Comparison of ENCODE assay signal across 22 mouse cellular contexts in the genomic region with DNA sequence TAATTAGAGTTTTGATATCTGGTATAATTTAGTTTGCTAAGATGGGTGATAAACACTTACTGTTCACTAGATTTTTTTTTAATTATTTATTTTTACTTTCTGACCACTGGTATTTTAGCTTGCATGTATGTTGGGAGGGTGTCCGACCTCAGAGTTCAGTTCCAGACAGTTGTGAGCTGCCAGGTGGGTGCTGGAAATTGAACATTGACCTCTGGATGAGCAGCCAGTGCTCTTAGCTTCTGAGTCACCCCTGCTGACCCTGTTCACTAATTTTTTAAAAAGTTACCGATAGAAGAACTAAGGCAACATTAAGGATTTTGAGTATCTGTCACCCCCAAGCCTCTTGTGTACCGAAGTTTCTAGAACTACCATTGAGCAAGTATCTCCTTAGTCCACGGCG. TPM values are rescaled to one million over a fixed set of nuclear protein-coding genes. Genes with fewer than 3 reads are reported as not detected.
DNase-seq lines count a peak whose midpoint lies in the region; ATAC-seq and TF ChIP-seq lines count a peak whose summit lies in the region.
"Had no signal": no experiment of that assay in that cellular context is flagged by ENCODE, and none has a peak within 500 bp of the region (broad histone marks: within the 10 kb centered on the region; RNA-seq: fewer than 3 reads in every experiment).

No protein-coding gene starts in this region.

- no peak overlapping the region for H3K4me3 ChIP-seq in kidney, adult 2 months (ENCODE audit: insufficient read depth, low read depth, low read length)
- H3K4me3 ChIP-seq in kidney, embryonic 16.5 days (ENCODE audit: low read length), result no peak overlapping the region
- no peak overlapping the region for H3K4me3 ChIP-seq in kidney, embryonic 15.5 days (replicated peaks)
- H3K4me3 ChIP-seq in liver, adult 2 months (ENCODE audit: insufficient read depth, low read depth, low read length), result no peak overlapping the region

- peaks cover 41% of the 10 kb centered on the region for H3K4me1 ChIP-seq in kidney, adult 2 months (ENCODE audit: control insufficient read depth, insufficient read depth, low read length)
- peaks cover 7% of the 10 kb centered on the region; the same call in 1 of the 2 replicates for H3K4me1 ChIP-seq in kidney, embryonic 16.5 days (ENCODE audit: insufficient read depth, low read length)
- H3K4me1 ChIP-seq in kidney, embryonic 15.5 days, result no peaks in the 10 kb centered on the region
- H3K4me1 ChIP-seq in liver, adult 2 months (ENCODE audit: control insufficient read depth, insufficient read depth, low read length), result peaks cover 35% of the 10 kb centered on the region

- H3K27ac ChIP-seq in kidney, adult 2 months (ENCODE audit: insufficient read depth, low read depth, low read length), result peak overlapping the region; percentile 61
- no peak overlapping the region for H3K27ac ChIP-seq in kidney, embryonic 16.5 days (ENCODE audit: low read length)
- no peak overlapping the region for H3K27ac ChIP-seq in kidney, embryonic 15.5 days
- H3K27ac ChIP-seq in liver, adult 2 months (replicated peaks; ENCODE audit: insufficient read depth, low read depth, low read length), result peak overlapping the region; percentile 76

- TF ChIP-seq CTCF in kidney, adult 2 months (conservative IDR thresholded peaks at IDR 0.05; ENCODE audit: insufficient read depth, insufficient read length, low read depth, low read length), result no peak
- TF ChIP-seq CTCF in liver, adult 2 months (IDR thresholded peaks at IDR 0.05; ENCODE audit: low read depth, low read length), result no peak

- H3K9me3 ChIP-seq in kidney, embryonic 16.5 days (ENCODE audit: low read length), result no peaks in the 10 kb centered on the region
- no peaks in the 10 kb centered on the region for H3K9me3 ChIP-seq in kidney, embryonic 15.5 days (replicated peaks)
- H3K9me3 ChIP-seq: G1E had no signal

- TF ChIP-seq POLR2A in kidney, adult 2 months (IDR thresholded peaks at IDR 0.05; ENCODE audit: low read depth, low read length), result no peak
- no peak for TF ChIP-seq POLR2A in liver, adult 2 months (IDR thresholded peaks at IDR 0.05; ENCODE audit: extremely low read depth, insufficient read depth, low read length)

- no peaks in the 10 kb centered on the region for H3K79me2 ChIP-seq in liver, adult 2 months (ENCODE audit: control insufficient read depth, insufficient read depth, low read length)

- H3K4me2 ChIP-seq in kidney, embryonic 16.5 days (replicated peaks; ENCODE audit: low read depth, low read length), result no peak overlapping the region
- H3K4me2 ChIP-seq in kidney, embryonic 15.5 days, result no peak overlapping the region

- H3K9ac ChIP-seq in kidney, embryonic 16.5 days (replicated peaks; ENCODE audit: low read length), result no peak overlapping the region
- no peak overlapping the region for H3K9ac ChIP-seq in kidney, embryonic 15.5 days
- no peak overlapping the region; the same call in 1 of the 2 replicates for H3K9ac ChIP-seq in liver, adult 2 months (ENCODE audit: low read depth, low read length)

- H3K36me3 ChIP-seq in kidney, adult 2 months (ENCODE audit: control insufficient read depth, insufficient read depth, low read length), result peaks cover 7% of the 10 kb centered on the region; the same call in 1 of the 2 replicates
- no peaks in the 10 kb centered on the region for H3K36me3 ChIP-seq in kidney, embryonic 16.5 days (ENCODE audit: insufficient read depth, low read length)
- no peaks in the 10 kb centered on the region for H3K36me3 ChIP-seq in kidney, embryonic 15.5 days
- H3K36me3 ChIP-seq in liver, adult 2 months (ENCODE audit: control insufficient read depth, insufficient read depth, low read length), result no peaks in the 10 kb centered on the region
- H3K36me3 ChIP-seq: G1E had no signal

- H3K27me3 ChIP-seq in kidney, adult 2 months (replicated peaks; ENCODE audit: control insufficient read depth, insufficient read depth, low read length), result no peaks in the 10 kb centered on the region
- no peaks in the 10 kb centered on the region for H3K27me3 ChIP-seq in kidney, embryonic 16.5 days (ENCODE audit: insufficient read depth, low read length)
- no peaks in the 10 kb centered on the region for H3K27me3 ChIP-seq in kidney, embryonic 15.5 days
- H3K27me3 ChIP-seq in liver, adult 2 months (ENCODE audit: control insufficient read depth, insufficient read depth, low read length), result no peaks in the 10 kb centered on the region
- H3K27me3 ChIP-seq: CH12.LX, Patski had no signal

- no peak for ATAC-seq in kidney, embryonic 16.5 days (ENCODE audit: low FRiP score, low TSS enrichment)
- no peak for ATAC-seq in kidney, embryonic 15.5 days (replicated peaks; ENCODE audit: low FRiP score)
- ATAC-seq: activated CD4-positive, CD25-positive, alpha-beta regulatory T cell, adult 4 months; CD4-positive, CD25-positive, alpha-beta regulatory T cell, adult 4 months; Patski had no signal

- DNase-seq in kidney, adult 11 months, result peak; percentile 56
- DNase-seq in kidney, postnatal 14 days, result no peak
- peak; percentile 79 for DNase-seq in kidney, adult 2 months
- DNase-seq in kidney, adult 9 months, result peak; percentile 79
- peak; percentile 85 for DNase-seq in liver, adult 2 months (ENCODE audit: extremely low read depth, low read depth, low spot score)
- DNase-seq in liver, result no peak
- DNase-seq: adrenal gland, adult 2 months; adrenal gland, adult 8-10 months; adrenal gland, postnatal 10 days; adrenal gland, postnatal 14 days; adrenal gland, postnatal 25 days; adrenal gland, postnatal 36 days; B cell, adult 2 months; cerebellum, adult 11 months; cerebellum, adult 11-12 months had no signal

- 68% methylated on average over 5 of the region's 5 CpGs for WGBS in kidney, adult 2 months
- WGBS in kidney, embryonic 16.5 days, result 88% methylated on average over 5 of the region's 5 CpGs
- 92% methylated on average over 5 of the region's 5 CpGs for WGBS in kidney, embryonic 15.5 days
- 58% methylated on average over 5 of the region's 5 CpGs for WGBS in liver, adult 2 months

RNA-seq across cellular contexts. Expression of gene Slc3a1, which starts 20.2 kb away (rescaled TPM):
- 289 and 340 TPM in 2 replicates for polyA plus RNA-seq in kidney, adult 2 months (2012; rRNA removed)
- polyA plus RNA-seq in kidney, embryonic 16.5 days (2015; fragmentation: Nextera tagmentation; extraction: Ambion mirVana), result 31.8 and 42.0 TPM in 2 replicates
- polyA plus RNA-seq in kidney, embryonic 15.5 days (2015; fragmentation: Nextera tagmentation; extraction: Ambion mirVana), result 11.1 and 13.1 TPM in 2 replicates
- total RNA-seq in liver, adult 2 months (2014; rRNA removed), result 50.2 and 111 TPM in 2 replicates
- 16.3 and 20.0 TPM in 2 replicates for polyA plus RNA-seq in liver, adult 2 months (2012; rRNA removed)
- polyA plus RNA-seq: G1E had no signal

RNA-seq across cellular contexts. Expression of gene Prepl, which starts 41.7 kb away (rescaled TPM):
- 15.2 and 18.0 TPM in 2 replicates for polyA plus RNA-seq in kidney, adult 2 months (2012; rRNA removed)
- 33.0 and 36.5 TPM in 2 replicates for polyA plus RNA-seq in kidney, embryonic 16.5 days (2015; fragmentation: Nextera tagmentation; extraction: Ambion mirVana)
- 32.0 and 32.7 TPM in 2 replicates for polyA plus RNA-seq in kidney, embryonic 15.5 days (2015; fragmentation: Nextera tagmentation; extraction: Ambion mirVana)
- total RNA-seq in liver, adult 2 months (2014; rRNA removed), result 13.4 and 14.0 TPM in 2 replicates
- 7.1 and 10.3 TPM in 2 replicates for polyA plus RNA-seq in liver, adult 2 months (2012; rRNA removed)

RNA-seq across cellular contexts. Expression of gene Camkmt, which starts 42.0 kb away (rescaled TPM):
- polyA plus RNA-seq in kidney, adult 2 months (2012; rRNA removed), result 3.6 and 3.9 TPM in 2 replicates
- 14.9 and 15.2 TPM in 2 replicates for polyA plus RNA-seq in kidney, embryonic 16.5 days (2015; fragmentation: Nextera tagmentation; extraction: Ambion mirVana)
- 13.8 and 15.4 TPM in 2 replicates for polyA plus RNA-seq in kidney, embryonic 15.5 days (2015; fragmentation: Nextera tagmentation; extraction: Ambion mirVana)
- total RNA-seq in liver, adult 2 months (2014; rRNA removed), result 1.5 and 2.0 TPM in 2 replicates
- 1.3 and 1.7 TPM in 2 replicates for polyA plus RNA-seq in liver, adult 2 months (2012; rRNA removed)

Comparison
In these comparisons a context has a peak if more than half of its experiments do, and no peak if none do; other contexts are left out.
1. DNase-seq: peak in kidney, adult 11 months (single experiment), kidney, adult 2 months (single experiment), kidney, adult 9 months (single experiment) and liver, adult 2 months (single experiment); none in kidney, postnatal 14 days (single experiment) and liver (single experiment).
2. H3K27ac ChIP-seq: peak in kidney, adult 2 months (single experiment) and liver, adult 2 months (single experiment); none in kidney, embryonic 16.5 days (single experiment) and kidney, embryonic 15.5 days (single experiment).